Mouse (Mus musculus) kidney, adult 2 months (tissue): ENCODE results near the gene Cadps. TPM values are rescaled to one million over a fixed set of nuclear protein-coding genes. Genes with fewer than 3 reads are reported as not detected.
A peak's percentile ranks its signal among the peaks of the same experiment; 100 is the strongest.

Source experiments
- DNase-seq: peaks from one replicate; pipeline ENCODE4 v3.0.0; 2021
- H3K27ac ChIP-seq: fragments of 200-500 bp; 2 replicates; pipeline ENCODE4 v1.5.1; 2012; ENCODE audit warnings: low read depth, low read length, control low read depth, inconsistent platforms; ENCODE audit not compliant: insufficient read depth
- H3K27me3 ChIP-seq: fragments of 200-500 bp; replicated peaks from 2 replicates; pipeline ENCODE4 v1.6.1; 2012; ENCODE audit warnings: mild to moderate bottlenecking, moderate library complexity, low read length, inconsistent platforms; ENCODE audit not compliant: control insufficient read depth, insufficient read depth
- H3K36me3 ChIP-seq: fragments of 200-500 bp; 2 replicates; pipeline ENCODE4 v1.6.1; 2012; ENCODE audit warnings: mild to moderate bottlenecking, moderate library complexity, low read length, inconsistent platforms; ENCODE audit not compliant: control insufficient read depth, insufficient read depth
- H3K4me1 ChIP-seq: fragments of 200-500 bp; 2 replicates; pipeline ENCODE4 v1.6.1; 2011; ENCODE audit warnings: low read length; ENCODE audit not compliant: control insufficient read depth, insufficient read depth
- H3K4me3 ChIP-seq: fragments of 200-500 bp; 2 replicates; pipeline ENCODE4 v1.5.1; 2011; ENCODE audit warnings: mild to moderate bottlenecking, low read depth, low read length, control low read depth; ENCODE audit not compliant: insufficient read depth
- CTCF ChIP-seq: fragments of 200-500 bp; conservative IDR thresholded peaks from 2 replicates; pipeline ENCODE4 v1.5.1; 2011; ENCODE audit warnings: low read depth, mild to moderate bottlenecking, control low read depth, low read length, moderate library complexity, mixed read lengths; ENCODE audit not compliant: insufficient read depth, insufficient read length
- POLR2A ChIP-seq: fragments of 200-500 bp; IDR thresholded peaks from one replicate; pipeline ENCODE4 v1.6.1; 2011; ENCODE audit warnings: low read depth, low read length, control low read depth
- WGBS: fragments of 180-500 bp; shearing (Covaris S2); methylation state at CpG from one replicate; pipeline ENCODE4 v1.1.7; 2018; 5-methylcytosine and 5-hydroxymethylcytosine counted together
- polyA plus RNA-seq: library from polyadenylated mRNA; depleted of rRNA; stranded (reverse); fragments of >200 nt; gene quantifications from 2 replicates; pipeline ENCODE4 v1.2.3, GENCODE M21; 2012

Cadps gene
- polyA plus RNA-seq, 1 experiment: 0.23 TPM

- no peak for DNase-seq
- Histone ChIP-seq H3K27ac (no peak overlapping the region), H3K4me3 (no peak overlapping the region), H3K4me1 (no peaks in the 10 kb centered on the region), H3K36me3 (no peaks in the 10 kb centered on the region), H3K27me3 (no peaks in the 10 kb centered on the region)
- no peak for TF ChIP-seq CTCF
- no peak for TF ChIP-seq POLR2A
Measured at GRCm38 (mm10) chr14:12591829-12592228, 231.1 kb downstream of the Cadps start.

- no peak for TF ChIP-seq POLR2A
- TF ChIP-seq CTCF: no peak
- 72% methylated on average over 5 of the region's 5 CpGs for WGBS
- no peak for DNase-seq
- Histone ChIP-seq H3K36me3 (no peaks in the 10 kb centered on the region), H3K27ac (no peak overlapping the region), H3K27me3 (no peaks in the 10 kb centered on the region), H3K4me1 (no peaks in the 10 kb centered on the region), H3K4me3 (no peak overlapping the region)
Measured at GRCm38 (mm10) chr14:12583536-12583935, 239.3 kb downstream of the Cadps start.

GRCm38 (mm10) chr14:12581657-12582056 is 241.2 kb downstream of the Cadps start:
- Histone ChIP-seq H3K36me3 (no peaks in the 10 kb centered on the region), H3K4me1 (no peaks in the 10 kb centered on the region), H3K27me3 (no peaks in the 10 kb centered on the region), H3K4me3 (no peak overlapping the region), H3K27ac (no peak overlapping the region)
- TF ChIP-seq CTCF: no peak
- no peak for TF ChIP-seq POLR2A
- 61% methylated on average over 5 of the region's 5 CpGs for WGBS
- no peak for DNase-seq

GRCm38 (mm10) chr14:12580786-12581185 is 242.1 kb downstream of the Cadps start:
- 15% methylated on average over 7 of the region's 7 CpGs for WGBS
- Histone ChIP-seq H3K4me1 (no peaks in the 10 kb centered on the region), H3K36me3 (no peaks in the 10 kb centered on the region), H3K4me3 (no peak overlapping the region), H3K27me3 (no peaks in the 10 kb centered on the region), H3K27ac (no peak overlapping the region)
- no peak for TF ChIP-seq CTCF
- no peak for TF ChIP-seq POLR2A
- DNase-seq: no peak

GRCm38 (mm10) chr14:12578156-12578555 is 244.7 kb downstream of the Cadps start:
- Histone ChIP-seq H3K36me3 (no peaks in the 10 kb centered on the region), H3K4me3 (no peak overlapping the region), H3K27me3 (no peaks in the 10 kb centered on the region), H3K27ac (no peak overlapping the region), H3K4me1 (no peaks in the 10 kb centered on the region)
- WGBS: 82% methylated on average over 1 of the region's 1 CpGs
- no peak for DNase-seq
- TF ChIP-seq CTCF (no peak), POLR2A (no peak)

- no peak for DNase-seq
- Histone ChIP-seq H3K4me3 (no peak overlapping the region), H3K27me3 (no peaks in the 10 kb centered on the region), H3K36me3 (no peaks in the 10 kb centered on the region), H3K4me1 (no peaks in the 10 kb centered on the region), H3K27ac (no peak overlapping the region)
- no peak for TF ChIP-seq CTCF
- no peak for TF ChIP-seq POLR2A
- WGBS: 38% methylated on average over 2 of the region's 2 CpGs
Measured at GRCm38 (mm10) chr14:12577475-12578140, 245.3 kb downstream of the Cadps start.

GRCm38 (mm10) chr14:12575105-12575504 is 247.8 kb downstream of the Cadps start:
- Histone ChIP-seq H3K27ac (no peak overlapping the region), H3K4me3 (no peak overlapping the region), H3K27me3 (no peaks in the 10 kb centered on the region), H3K36me3 (no peaks in the 10 kb centered on the region), H3K4me1 (no peaks in the 10 kb centered on the region)
- TF ChIP-seq CTCF (peak; percentile 69), POLR2A (no peak)
- 19% methylated on average over 3 of the region's 3 CpGs for WGBS
- peak; percentile 33 for DNase-seq
